Mouse (Mus musculus): ENCODE measurements around the gene Zfp978. TPM values are rescaled to one million over a fixed set of nuclear protein-coding genes. Genes with fewer than 3 reads are reported as not detected.
A peak's percentile ranks its signal among the peaks of the same experiment; 100 is the strongest.
"Not testable (repeated sequence)": the region's sequence is repeated elsewhere in the genome, so short reads cannot be mapped to it uniquely, and the experiment has no call there.

The Zfp978 gene
- polyA plus RNA-seq, 2 experiments, result 0.04 TPM; not detected in 1

- whole genome bisulfite sequencing (ENCODE audit: insufficient replicate concordance), result 66% methylated on average over 6 of the region's 6 CpGs
- peaks cover 15% of the 10 kb centered on the region for H3K9me3 ChIP-seq (ENCODE audit: control insufficient read depth, low read length)
- not testable (repeated sequence) for H3K4me2 ChIP-seq (ENCODE audit: low read depth); H3K27ac ChIP-seq; H3K9ac ChIP-seq (replicated peaks); ATAC-seq (ENCODE audit: insufficient read depth); H3K4me1 ChIP-seq (replicated peaks; ENCODE audit: control insufficient read depth in 2 of 2, insufficient read depth in 2 of 2, low read length in 1 of 2); H3K4me3 ChIP-seq (ENCODE audit: insufficient read depth in 1 of 2, low read depth in 2 of 2, low read length in 2 of 2); DNase-seq (ENCODE audit: low read depth in 3 of 3, low spot score in 3 of 3); H3K27me3 ChIP-seq (ENCODE audit: control insufficient read depth, insufficient read depth, low read length); H3K36me3 ChIP-seq (replicated peaks; ENCODE audit: control insufficient read depth, insufficient read depth, low read depth)
Observed at GRCm38 (mm10) chr4:147403509-147403908, 42.4 kb downstream of the Zfp978 start.

GRCm38 (mm10) chr4:147403931-147404913 is 43.1 kb downstream of the Zfp978 start:
- not testable (repeated sequence) for DNase-seq (ENCODE audit: low read depth in 3 of 3, low spot score in 3 of 3); H3K4me2 ChIP-seq (ENCODE audit: low read depth); H3K36me3 ChIP-seq (replicated peaks; ENCODE audit: control insufficient read depth, insufficient read depth, low read depth); H3K27me3 ChIP-seq (ENCODE audit: control insufficient read depth, insufficient read depth, low read length); H3K9ac ChIP-seq (replicated peaks); H3K4me1 ChIP-seq (replicated peaks; ENCODE audit: control insufficient read depth in 2 of 2, insufficient read depth in 2 of 2, low read length in 1 of 2); H3K4me3 ChIP-seq (ENCODE audit: insufficient read depth in 1 of 2, low read depth in 2 of 2, low read length in 2 of 2); H3K27ac ChIP-seq
- WGBS (ENCODE audit: insufficient replicate concordance), result 49% methylated on average over 5 of the region's 6 CpGs
- ATAC-seq (ENCODE audit: insufficient read depth), result peak; percentile 14; the same call in 1 of the 2 replicates
- peaks cover 13% of the 10 kb centered on the region for H3K9me3 ChIP-seq (ENCODE audit: control insufficient read depth, low read length)

GRCm38 (mm10) chr4:147406735-147407462 is 45.8 kb downstream of the Zfp978 start:
- no peaks in the 10 kb centered on the region for H3K4me1 ChIP-seq (replicated peaks; ENCODE audit: control insufficient read depth in 2 of 2, insufficient read depth in 2 of 2, low read length in 1 of 2)
- TF ChIP-seq CTCF (IDR thresholded peaks at IDR 0.05; ENCODE audit: low read depth) (peak; percentile 30; the same call in 1 of the 2 replicates), EP300 (IDR thresholded peaks at IDR 0.05; ENCODE audit: low read depth) (no peak)
- H3K4me3 ChIP-seq (ENCODE audit: insufficient read depth in 1 of 2, low read depth in 2 of 2, low read length in 2 of 2), result peak overlapping the region; percentile 41 to 48
- no peaks in the 10 kb centered on the region for H3K36me3 ChIP-seq (replicated peaks; ENCODE audit: control insufficient read depth, insufficient read depth, low read depth)
- H3K27ac ChIP-seq, result no peak overlapping the region
- ATAC-seq (ENCODE audit: insufficient read depth) (peak; percentile 79), DNase-seq (ENCODE audit: low read depth in 3 of 3, low spot score in 3 of 3) (no peak)
- peaks cover 10% of the 10 kb centered on the region for H3K9me3 ChIP-seq (ENCODE audit: control insufficient read depth, low read length)
- H3K4me2 ChIP-seq (ENCODE audit: low read depth), result peak overlapping the region; percentile 67
- under 1% methylated on average over 46 of the region's 75 CpGs for WGBS (ENCODE audit: insufficient replicate concordance)
- H3K27me3 ChIP-seq (ENCODE audit: control insufficient read depth, insufficient read depth, low read length), result no peaks in the 10 kb centered on the region
- H3K9ac ChIP-seq (replicated peaks), result peak overlapping the region; percentile 10; the same call in 1 of the 2 replicates

- TF ChIP-seq CTCF (IDR thresholded peaks at IDR 0.05; ENCODE audit: low read depth) (no peak), EP300 (IDR thresholded peaks at IDR 0.05; ENCODE audit: low read depth) (no peak)
- H3K4me1 ChIP-seq (replicated peaks; ENCODE audit: control insufficient read depth in 2 of 2, insufficient read depth in 2 of 2, low read length in 1 of 2), result no peaks in the 10 kb centered on the region
- peak overlapping the region; percentile 10; the same call in 1 of the 2 replicates for H3K9ac ChIP-seq (replicated peaks)
- WGBS (ENCODE audit: insufficient replicate concordance), result 7% methylated on average over 13 of the region's 13 CpGs
- ATAC-seq (ENCODE audit: insufficient read depth) (peak; percentile 1; the same call in 1 of the 2 replicates), DNase-seq (ENCODE audit: low read depth in 3 of 3, low spot score in 3 of 3) (no peak)
- peak overlapping the region; percentile 67 for H3K4me2 ChIP-seq (ENCODE audit: low read depth)
- no peak overlapping the region for H3K27ac ChIP-seq
- H3K27me3 ChIP-seq (ENCODE audit: control insufficient read depth, insufficient read depth, low read length), result no peaks in the 10 kb centered on the region
- no peaks in the 10 kb centered on the region for H3K36me3 ChIP-seq (replicated peaks; ENCODE audit: control insufficient read depth, insufficient read depth, low read depth)
- peak overlapping the region; percentile 41 to 48 for H3K4me3 ChIP-seq (ENCODE audit: insufficient read depth in 1 of 2, low read depth in 2 of 2, low read length in 2 of 2)
- peaks cover 10% of the 10 kb centered on the region for H3K9me3 ChIP-seq (ENCODE audit: control insufficient read depth, low read length)
Observed at GRCm38 (mm10) chr4:147407463-147407822, 46.3 kb downstream of the Zfp978 start.

- not testable (repeated sequence) for H3K36me3 ChIP-seq (replicated peaks; ENCODE audit: control insufficient read depth, insufficient read depth, low read depth); H3K4me1 ChIP-seq (replicated peaks; ENCODE audit: control insufficient read depth in 2 of 2, insufficient read depth in 2 of 2, low read length in 1 of 2); H3K9ac ChIP-seq (replicated peaks); H3K4me3 ChIP-seq (ENCODE audit: insufficient read depth in 1 of 2, low read depth in 2 of 2, low read length in 2 of 2); H3K27me3 ChIP-seq (ENCODE audit: control insufficient read depth, insufficient read depth, low read length); H3K27ac ChIP-seq; H3K4me2 ChIP-seq (ENCODE audit: low read depth); DNase-seq (ENCODE audit: low read depth in 3 of 3, low spot score in 3 of 3)
- 41% methylated on average over 1 of the region's 1 CpGs for WGBS (ENCODE audit: insufficient replicate concordance)
- H3K9me3 ChIP-seq (ENCODE audit: control insufficient read depth, low read length), result peaks cover 20% of the 10 kb centered on the region
- ATAC-seq (ENCODE audit: insufficient read depth), result peak; percentile 8; the same call in 1 of the 2 replicates
Observed at GRCm38 (mm10) chr4:147416365-147416764, 55.3 kb downstream of the Zfp978 start.
